Mouse (Mus musculus): ENCODE measurements around the gene Irf2bpl. TPM values are rescaled to one million over a fixed set of nuclear protein-coding genes. Genes with fewer than 3 reads are reported as not detected.

Gene Irf2bpl
- polyA plus RNA-seq, 1 experiment from 2014 or later: 26.4 TPM

- Histone ChIP-seq H3K4me1 (ENCODE audit: control insufficient read depth, insufficient read depth, low read length) (no peaks in the 10 kb centered on the region), H3K36me3 (ENCODE audit: control insufficient read depth, insufficient read depth, low read length) (no peaks in the 10 kb centered on the region), H3K4me2 (no peak overlapping the region), H3K9ac (ENCODE audit: low read length) (no peak overlapping the region), H3K27ac (ENCODE audit: low read depth, low read length) (no peak overlapping the region), H3K4me3 (ENCODE audit: low read depth, low read length) (no peak overlapping the region), H3K9me3 (ENCODE audit: control insufficient read depth, low read length) (no peaks in the 10 kb centered on the region), H3K27me3 (ENCODE audit: control insufficient read depth, insufficient read depth, low read length) (no peaks in the 10 kb centered on the region)
- WGBS: 91% methylated on average over 3 of the region's 3 CpGs
- DNase-seq (ENCODE audit: low spot score, missing footprints) (no peak), ATAC-seq (ENCODE audit: low FRiP score) (no peak)
Observed at GRCm38 (mm10) chr12:86870996-86871395, 13.6 kb downstream of the Irf2bpl start.

GRCm38 (mm10) chr12:86869761-86870160 lies 14.8 kb downstream of the Irf2bpl start:
- ATAC-seq (ENCODE audit: low FRiP score): no peak

GRCm38 (mm10) chr12:86867271-86868223 lies 17.1 kb downstream of the Irf2bpl start:
- Histone ChIP-seq H3K27me3 (ENCODE audit: control insufficient read depth, insufficient read depth, low read length) (no peaks in the 10 kb centered on the region), H3K4me2 (no peak overlapping the region), H3K27ac (ENCODE audit: low read depth, low read length) (no peak overlapping the region), H3K4me3 (ENCODE audit: low read depth, low read length) (no peak overlapping the region), H3K36me3 (ENCODE audit: control insufficient read depth, insufficient read depth, low read length) (no peaks in the 10 kb centered on the region), H3K9me3 (ENCODE audit: control insufficient read depth, low read length) (no peaks in the 10 kb centered on the region), H3K9ac (ENCODE audit: low read length) (no peak overlapping the region), H3K4me1 (ENCODE audit: control insufficient read depth, insufficient read depth, low read length) (no peaks in the 10 kb centered on the region)
- DNase-seq (ENCODE audit: low spot score, missing footprints): no peak
- ATAC-seq (ENCODE audit: low FRiP score): no peak
- 49% methylated on average over 14 of the region's 14 CpGs for WGBS

More at GRCm38 (mm10) chr12:86869761-86870160, 14.8 kb downstream of the Irf2bpl start:
- Histone ChIP-seq H3K27me3 (ENCODE audit: control insufficient read depth, insufficient read depth, low read length) (no peaks in the 10 kb centered on the region), H3K4me2 (no peak overlapping the region), H3K4me3 (ENCODE audit: low read depth, low read length) (no peak overlapping the region), H3K27ac (ENCODE audit: low read depth, low read length) (no peak overlapping the region), H3K4me1 (ENCODE audit: control insufficient read depth, insufficient read depth, low read length) (no peaks in the 10 kb centered on the region), H3K36me3 (ENCODE audit: control insufficient read depth, insufficient read depth, low read length) (no peaks in the 10 kb centered on the region), H3K9me3 (ENCODE audit: control insufficient read depth, low read length) (no peaks in the 10 kb centered on the region), H3K9ac (ENCODE audit: low read length) (no peak overlapping the region)
- 93% methylated on average over 5 of the region's 6 CpGs for WGBS
- no peak for DNase-seq (ENCODE audit: low spot score, missing footprints)

- DNase-seq (ENCODE audit: low spot score, missing footprints) (no peak), ATAC-seq (ENCODE audit: low FRiP score) (no peak)
- Histone ChIP-seq H3K27ac (ENCODE audit: low read depth, low read length) (no peak overlapping the region), H3K27me3 (ENCODE audit: control insufficient read depth, insufficient read depth, low read length) (no peaks in the 10 kb centered on the region), H3K9me3 (ENCODE audit: control insufficient read depth, low read length) (no peaks in the 10 kb centered on the region), H3K9ac (ENCODE audit: low read length) (no peak overlapping the region), H3K36me3 (ENCODE audit: control insufficient read depth, insufficient read depth, low read length) (no peaks in the 10 kb centered on the region), H3K4me1 (ENCODE audit: control insufficient read depth, insufficient read depth, low read length) (0 out of 2 replicates have a peak, but pooled peaks cover 4% of the 10 kb centered on the region), H3K4me2 (no peak overlapping the region), H3K4me3 (ENCODE audit: low read depth, low read length) (no peak overlapping the region)
- WGBS: 87% methylated on average over 5 of the region's 5 CpGs
Observed at GRCm38 (mm10) chr12:86864316-86865020, 20.1 kb downstream of the Irf2bpl start.

GRCm38 (mm10) chr12:86859924-86860790 lies 24.4 kb downstream of the Irf2bpl start:
- ATAC-seq (ENCODE audit: low FRiP score): no peak
- Histone ChIP-seq H3K36me3 (ENCODE audit: control insufficient read depth, insufficient read depth, low read length) (no peaks in the 10 kb centered on the region), H3K9ac (ENCODE audit: low read length) (no peak overlapping the region), H3K4me1 (ENCODE audit: control insufficient read depth, insufficient read depth, low read length) (peaks cover 11% of the 10 kb centered on the region), H3K9me3 (ENCODE audit: control insufficient read depth, low read length) (no peaks in the 10 kb centered on the region), H3K27me3 (ENCODE audit: control insufficient read depth, insufficient read depth, low read length) (no peaks in the 10 kb centered on the region), H3K27ac (ENCODE audit: low read depth, low read length) (no peak overlapping the region; the same call in 1 of the 2 replicates), H3K4me2 (no peak overlapping the region), H3K4me3 (ENCODE audit: low read depth, low read length) (no peak overlapping the region)
- 58% methylated on average over 10 of the region's 10 CpGs for WGBS
- no peak for DNase-seq (ENCODE audit: low spot score, missing footprints)

GRCm38 (mm10) chr12:86858983-86859872 lies 25.4 kb downstream of the Irf2bpl start:
- WGBS: 84% methylated on average over 6 of the region's 6 CpGs
- Histone ChIP-seq H3K27me3 (ENCODE audit: control insufficient read depth, insufficient read depth, low read length) (no peaks in the 10 kb centered on the region), H3K4me1 (ENCODE audit: control insufficient read depth, insufficient read depth, low read length) (peaks cover 11% of the 10 kb centered on the region), H3K9ac (ENCODE audit: low read length) (no peak overlapping the region), H3K27ac (ENCODE audit: low read depth, low read length) (no peak overlapping the region), H3K4me2 (no peak overlapping the region), H3K4me3 (ENCODE audit: low read depth, low read length) (no peak overlapping the region), H3K9me3 (ENCODE audit: control insufficient read depth, low read length) (no peaks in the 10 kb centered on the region), H3K36me3 (ENCODE audit: control insufficient read depth, insufficient read depth, low read length) (no peaks in the 10 kb centered on the region)
- ATAC-seq (ENCODE audit: low FRiP score) (no peak), DNase-seq (ENCODE audit: low spot score, missing footprints) (no peak)

- DNase-seq (ENCODE audit: low spot score, missing footprints): no peak
- ATAC-seq (ENCODE audit: low FRiP score): no peak
- Histone ChIP-seq H3K9ac (ENCODE audit: low read length) (no peak overlapping the region), H3K9me3 (ENCODE audit: control insufficient read depth, low read length) (no peaks in the 10 kb centered on the region), H3K27ac (ENCODE audit: low read depth, low read length) (no peak overlapping the region), H3K4me2 (no peak overlapping the region), H3K27me3 (ENCODE audit: control insufficient read depth, insufficient read depth, low read length) (no peaks in the 10 kb centered on the region), H3K36me3 (ENCODE audit: control insufficient read depth, insufficient read depth, low read length) (no peaks in the 10 kb centered on the region), H3K4me3 (ENCODE audit: low read depth, low read length) (no peak overlapping the region), H3K4me1 (ENCODE audit: control insufficient read depth, insufficient read depth, low read length) (peaks cover 11% of the 10 kb centered on the region)
- 97% methylated on average over 4 of the region's 4 CpGs for WGBS
Observed at GRCm38 (mm10) chr12:86858498-86858897, 26.1 kb downstream of the Irf2bpl start.

- no peak overlapping the region for H3K9ac ChIP-seq (ENCODE audit: low read length)
Observed at GRCm38 (mm10) chr12:86857290-86857689, 27.3 kb downstream of the Irf2bpl start.

More at GRCm38 (mm10) chr12:86857290-86857689, 27.3 kb downstream of the Irf2bpl start:
- ATAC-seq (ENCODE audit: low FRiP score) (no peak), DNase-seq (ENCODE audit: low spot score, missing footprints) (no peak)
- Histone ChIP-seq H3K9me3 (ENCODE audit: control insufficient read depth, low read length) (no peaks in the 10 kb centered on the region), H3K4me1 (ENCODE audit: control insufficient read depth, insufficient read depth, low read length) (peaks cover 11% of the 10 kb centered on the region), H3K36me3 (ENCODE audit: control insufficient read depth, insufficient read depth, low read length) (no peaks in the 10 kb centered on the region), H3K4me2 (no peak overlapping the region), H3K27ac (ENCODE audit: low read depth, low read length) (no peak overlapping the region), H3K4me3 (ENCODE audit: low read depth, low read length) (no peak overlapping the region), H3K27me3 (ENCODE audit: control insufficient read depth, insufficient read depth, low read length) (no peaks in the 10 kb centered on the region)
- WGBS: 83% methylated on average over 8 of the region's 8 CpGs

All from midbrain, embryonic 11.5 days (tissue).